Mouse (Mus musculus) liver, postnatal 0 days (tissue): ENCODE results near the gene Fam102b.

Experiments used
- CTCF ChIP-seq: sonication (generic); IDR thresholded peaks from 2 replicates; pipeline ENCODE4 v1.5.1; 2016; ENCODE audit warnings: antibody characterized with exemption, low read depth
- EP300 ChIP-seq: IDR thresholded peaks from 2 replicates; pipeline ENCODE4 v1.6.1; 2016; ENCODE audit warnings: antibody characterized with exemption, low read depth, mild to moderate bottlenecking

DNA sequence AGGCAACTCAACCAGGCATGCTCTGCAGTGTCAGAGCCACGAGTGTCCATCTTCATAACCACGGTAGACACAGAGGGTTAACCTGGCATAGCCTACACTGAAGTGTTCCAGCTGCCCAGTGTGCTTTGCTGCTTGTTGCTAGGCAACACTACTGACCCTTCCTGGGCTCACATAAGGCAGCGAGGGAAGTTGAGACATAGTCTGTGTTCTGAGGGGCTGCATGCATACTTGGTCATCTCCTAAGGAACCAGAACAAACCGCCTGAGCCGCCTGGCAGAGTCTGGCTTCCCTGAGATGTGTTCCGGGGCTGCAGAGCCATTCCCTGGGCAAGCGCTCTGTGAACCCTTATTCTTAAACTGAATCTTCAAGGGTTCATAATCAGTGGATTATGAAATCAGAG, 66.2 kb downstream of the Fam102b start:
- TF ChIP-seq CTCF = no peak
- TF ChIP-seq EP300 = no peak
